Mouse (Mus musculus): ENCODE measurements at regions not wholly inside any gene's neighbourhood (a gene's known extent, or its start where the extent isn't known, plus 50 kb on each side); places are given as distances from the start of the nearest gene placed in this dataset.

DNA sequence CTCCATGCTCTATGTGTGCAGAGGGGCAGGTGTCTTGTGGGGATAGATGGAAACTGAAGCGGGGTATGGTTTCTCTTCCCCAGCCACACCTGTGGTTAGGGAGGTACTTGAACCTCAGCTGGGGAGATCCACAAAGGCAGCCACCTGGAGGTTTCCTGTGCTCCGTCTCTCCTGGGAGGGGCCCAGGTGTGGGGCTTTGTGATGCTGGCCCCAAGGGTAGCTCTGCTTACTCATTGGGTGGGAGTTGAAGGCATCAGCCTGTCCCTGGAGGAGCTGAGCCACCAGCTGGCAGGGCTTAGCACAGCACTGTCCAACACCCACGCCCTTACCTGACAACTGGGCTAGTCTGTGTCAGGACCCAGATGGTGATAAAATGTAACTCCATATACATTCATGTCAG, 81.4 kb downstream of the Lhx2 start:
- no peak for DNase-seq

DNA sequence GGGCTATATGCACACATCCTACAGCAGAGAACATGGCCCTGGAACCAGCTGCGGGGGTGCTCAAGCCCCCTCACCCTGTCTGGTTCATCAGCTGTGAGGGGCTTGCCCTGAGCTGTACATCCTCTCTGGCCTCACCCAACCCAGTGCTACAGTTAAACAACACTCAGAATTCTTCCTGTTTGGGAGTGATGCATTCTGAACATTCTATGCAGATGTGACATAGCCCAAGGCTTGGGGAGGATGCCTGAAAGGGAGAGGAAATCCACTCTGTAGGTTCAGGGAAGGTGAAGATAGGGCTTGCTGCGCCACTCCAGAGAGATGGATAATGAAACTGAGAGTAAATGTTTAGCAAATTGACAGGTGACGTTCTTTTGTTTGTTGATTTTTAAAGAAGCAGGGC, 83.3 kb downstream of the Lhx2 start:
- DNase-seq: no peak

DNA sequence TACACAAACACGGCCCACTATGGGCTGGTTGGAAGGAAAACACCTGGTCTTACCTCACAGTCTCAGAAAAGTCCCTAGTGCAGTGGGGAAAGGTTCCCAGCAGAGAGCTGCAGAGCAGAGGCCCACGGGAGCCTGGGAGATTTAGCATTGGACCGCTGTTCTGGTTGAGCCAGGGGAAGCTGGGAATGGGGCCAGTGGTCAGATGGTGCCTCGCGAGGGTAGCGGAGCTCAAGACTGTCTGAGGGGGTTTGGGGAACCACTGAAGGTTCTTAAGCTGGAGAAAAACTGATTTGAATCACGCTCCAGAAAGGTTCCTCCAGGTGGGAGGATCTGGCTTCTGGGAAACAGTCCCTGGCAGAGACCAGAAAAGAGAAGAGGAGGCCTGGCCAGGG, 84.8 kb downstream of the Lhx2 start:
- peak; percentile 84 to 85 for DNase-seq

DNA sequence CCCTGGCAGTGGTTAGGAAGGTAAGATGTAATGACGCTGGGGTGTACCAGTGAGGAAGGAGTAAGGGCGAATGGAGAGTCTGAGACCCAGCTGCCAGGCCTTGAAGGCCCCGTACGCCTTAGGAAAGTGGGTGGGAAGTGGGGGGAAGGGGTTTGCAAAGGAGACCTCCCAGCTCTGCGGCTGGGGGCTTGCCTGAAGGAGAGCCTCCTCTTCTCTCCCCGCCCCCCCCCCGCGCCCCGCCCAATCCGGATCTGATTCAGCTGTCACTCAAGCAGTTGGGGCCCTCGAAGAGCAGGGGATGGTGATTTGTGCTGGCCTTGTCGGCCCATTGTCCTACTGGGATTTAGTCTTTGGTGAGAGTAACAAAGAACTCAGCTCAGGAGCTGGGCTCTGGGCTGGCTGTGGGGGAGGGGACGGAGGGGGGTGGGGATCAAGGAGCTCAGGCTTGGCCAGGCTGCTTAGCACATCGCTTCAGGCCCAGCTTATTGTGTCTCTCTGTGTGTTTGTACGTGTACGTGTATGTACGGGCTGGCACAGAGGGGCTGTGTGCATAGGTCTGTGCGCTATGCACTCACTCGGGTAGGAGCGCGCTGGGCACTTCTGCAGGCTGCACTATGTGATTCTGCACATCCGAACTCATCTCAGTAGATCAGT, 85.3 kb downstream of the Lhx2 start:
- DNase-seq: peak; percentile 34 to 57

DNA sequence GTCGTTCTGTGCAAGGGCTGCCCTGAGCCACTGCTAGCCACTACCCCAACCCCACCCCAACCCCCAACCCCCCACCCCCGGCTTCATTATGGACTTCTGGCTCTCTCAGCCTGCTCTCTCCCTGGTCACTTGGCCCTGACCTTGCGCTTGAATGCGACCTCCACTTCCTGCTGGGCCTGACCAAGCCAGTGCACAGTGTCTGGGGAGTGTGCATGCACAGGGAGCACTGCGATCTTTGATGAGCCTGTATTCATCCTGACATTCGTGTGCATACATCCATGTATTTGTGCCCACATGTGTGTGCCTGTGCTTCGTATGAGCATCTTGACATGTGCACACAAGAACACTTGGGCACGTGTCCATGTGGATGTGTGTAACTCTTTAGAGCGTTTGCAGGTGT, 85.9 kb downstream of the Lhx2 start:
- peak in 1 of 2 experiments; percentile 16 for DNase-seq

DNA sequence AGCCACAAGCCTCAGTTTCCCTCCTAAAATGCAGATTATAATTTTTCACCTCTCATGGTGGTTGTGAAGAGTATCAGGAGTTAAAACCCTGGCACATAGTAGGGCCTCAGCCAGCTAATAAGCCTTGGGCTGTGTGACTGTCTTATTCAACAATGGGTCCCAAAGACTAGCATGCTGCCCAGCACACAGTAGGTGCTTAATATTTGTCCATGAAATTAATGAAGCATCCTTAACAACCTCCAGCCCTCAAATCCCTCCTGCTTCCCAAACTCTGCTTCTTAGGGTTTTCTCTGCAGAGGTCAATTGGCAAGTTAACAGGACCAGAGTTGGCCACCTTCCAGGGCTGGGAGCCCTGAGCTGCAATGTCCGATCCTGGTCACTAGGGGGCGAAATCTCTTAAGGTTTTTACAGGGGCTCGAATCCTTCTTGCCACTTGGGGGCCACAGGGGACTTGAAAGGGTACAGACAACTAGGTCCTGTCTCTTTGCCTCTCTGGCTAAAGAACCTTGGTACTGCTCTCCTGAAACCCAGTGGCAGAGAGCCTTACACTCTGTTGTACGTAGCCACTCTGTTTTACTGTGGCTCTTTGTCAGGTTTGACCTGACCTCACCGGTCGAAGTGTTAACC, 81.6 kb upstream of the Nek6 start:
- peak; percentile 82 to 84 for DNase-seq

DNA sequence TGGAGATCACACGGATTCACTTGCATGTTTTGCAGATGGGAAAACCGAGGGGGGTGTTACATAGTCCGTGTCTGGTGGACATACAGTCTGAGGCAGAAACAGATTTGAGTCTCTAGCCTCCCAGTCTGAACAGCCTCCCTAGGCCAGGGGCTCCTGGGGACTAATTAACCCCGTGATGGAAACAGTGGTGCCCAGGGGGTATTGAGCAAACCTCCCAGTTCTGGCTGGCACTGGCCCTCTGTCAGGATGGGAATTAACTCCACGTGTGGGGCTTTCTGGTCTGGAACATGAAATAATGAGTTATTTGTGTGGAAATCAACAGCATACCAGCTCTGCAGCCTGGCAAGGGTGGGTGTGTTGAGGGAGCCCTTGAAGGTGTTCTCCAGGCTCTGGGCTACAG, 79.9 kb upstream of the Nek6 start:
- no peak for DNase-seq

DNA sequence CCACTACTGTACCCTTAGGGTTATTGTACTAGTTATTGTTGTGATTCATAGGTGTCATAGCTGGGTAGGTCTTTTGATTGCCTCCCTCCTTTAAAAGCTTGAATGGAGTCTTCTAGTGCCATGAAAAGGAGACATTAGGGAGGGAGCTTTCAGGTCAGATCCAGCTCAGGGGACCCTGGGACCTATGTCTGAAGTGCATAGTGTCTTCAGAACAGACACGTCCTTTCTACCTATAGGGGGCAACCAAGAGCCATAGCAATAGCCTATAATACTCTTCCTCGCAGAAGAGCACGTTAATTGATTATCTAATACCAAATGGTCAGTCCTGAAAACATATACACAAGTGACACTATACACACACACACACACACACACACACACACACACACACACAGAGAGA, 77.7 kb upstream of the Nek6 start:
- peak; percentile 44 to 46 for DNase-seq

DNA sequence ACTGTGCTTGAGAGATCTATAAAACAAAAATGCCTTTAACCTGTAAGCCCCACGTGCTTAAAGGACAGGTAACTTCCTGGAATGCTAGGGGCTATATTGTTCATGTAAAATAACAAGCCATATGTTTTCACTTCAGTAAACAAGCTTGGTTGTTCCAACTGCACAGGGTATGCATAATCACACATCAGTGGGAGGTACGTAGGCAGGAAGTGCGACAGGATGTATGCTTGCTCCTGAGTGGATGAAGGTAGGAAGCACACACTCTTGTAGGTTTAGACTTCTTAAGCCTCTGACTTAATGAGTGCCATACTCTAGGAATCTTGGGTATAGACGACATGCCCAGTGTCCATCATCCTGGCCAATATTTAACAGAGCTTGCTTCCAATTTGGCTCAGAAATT, 74.7 kb upstream of the Nek6 start:
- DNase-seq: no peak

DNA sequence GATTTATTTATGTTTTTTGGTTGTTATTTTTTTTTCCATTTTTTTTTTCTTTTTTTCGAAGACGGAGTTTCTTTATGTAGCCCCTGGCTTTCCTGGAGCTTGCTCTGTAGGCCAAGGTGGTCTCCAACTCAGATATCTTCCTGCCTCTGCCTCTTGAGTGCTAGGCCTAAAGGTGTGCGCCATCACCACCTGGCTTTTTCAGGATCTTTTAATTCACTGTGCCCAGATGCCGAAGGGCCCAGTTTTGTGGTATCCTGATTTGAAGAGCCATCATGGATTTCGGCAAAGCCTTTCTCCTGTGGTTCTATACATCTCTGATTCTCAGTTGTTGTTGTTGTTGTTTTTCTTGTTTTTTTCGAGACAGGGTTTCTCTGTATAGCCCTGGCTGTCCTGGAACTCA, 72.3 kb upstream of the Nek6 start:
- no peak for DNase-seq

DNA sequence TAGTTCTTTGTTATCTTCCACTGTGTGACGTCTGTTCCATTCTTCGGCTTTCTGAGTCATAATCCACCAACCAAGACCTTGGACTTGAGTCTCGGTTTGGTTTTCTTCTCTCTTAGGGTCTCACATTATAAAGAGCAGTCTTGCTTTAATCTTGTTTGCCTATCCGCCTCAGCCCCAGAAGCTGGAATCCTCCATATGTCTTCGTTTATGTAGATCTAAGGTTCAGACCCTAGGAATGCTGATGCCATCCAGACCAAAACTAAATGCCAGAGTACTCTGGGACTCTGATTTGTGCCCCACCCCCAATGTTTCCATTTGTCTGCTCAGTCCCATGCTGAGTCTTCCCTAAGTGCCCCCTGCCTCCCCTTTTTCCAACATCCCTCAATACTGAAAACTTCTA, 71.5 kb upstream of the Nek6 start:
- no peak for DNase-seq

DNA sequence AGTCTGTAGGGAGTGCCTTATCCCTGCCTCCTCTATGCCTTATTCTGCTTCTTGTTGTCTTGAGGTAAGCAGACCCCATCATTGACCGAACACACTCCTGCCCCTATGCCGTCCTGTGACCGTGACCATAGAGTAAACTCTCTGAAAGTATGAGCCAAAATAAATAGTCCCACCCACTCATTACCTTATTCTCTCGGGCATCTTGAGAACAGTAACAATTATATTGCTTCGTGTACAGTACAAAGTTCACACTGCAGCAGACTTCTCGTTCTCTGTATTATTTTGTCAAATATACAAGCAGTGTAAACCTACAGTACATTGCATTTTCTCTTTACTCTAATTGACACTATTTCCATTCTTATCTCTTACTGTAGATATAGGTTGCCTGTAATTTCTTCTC, 62.4 kb upstream of the Nek6 start:
- DNase-seq: no peak

DNA sequence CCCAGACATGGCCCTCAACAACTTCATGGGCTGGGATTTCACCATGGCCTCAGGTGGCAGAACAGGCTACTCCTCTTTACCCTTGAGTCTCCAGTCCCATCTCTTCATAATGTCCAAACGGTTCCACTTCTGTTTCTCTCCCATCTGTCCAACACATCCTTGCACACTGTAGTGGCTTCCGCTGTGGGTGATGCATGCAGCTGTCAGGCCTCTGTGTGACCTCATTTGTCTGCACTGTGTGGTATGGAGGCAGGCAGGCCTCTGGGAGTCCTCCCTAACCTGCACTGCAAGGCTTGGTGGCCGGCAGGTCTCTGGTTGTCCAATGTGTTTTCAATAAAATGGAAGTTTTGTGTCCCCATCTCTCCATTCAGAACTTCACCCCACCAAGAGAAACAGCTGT, 54.9 kb upstream of the Nek6 start:
- DNase-seq: no peak

DNA sequence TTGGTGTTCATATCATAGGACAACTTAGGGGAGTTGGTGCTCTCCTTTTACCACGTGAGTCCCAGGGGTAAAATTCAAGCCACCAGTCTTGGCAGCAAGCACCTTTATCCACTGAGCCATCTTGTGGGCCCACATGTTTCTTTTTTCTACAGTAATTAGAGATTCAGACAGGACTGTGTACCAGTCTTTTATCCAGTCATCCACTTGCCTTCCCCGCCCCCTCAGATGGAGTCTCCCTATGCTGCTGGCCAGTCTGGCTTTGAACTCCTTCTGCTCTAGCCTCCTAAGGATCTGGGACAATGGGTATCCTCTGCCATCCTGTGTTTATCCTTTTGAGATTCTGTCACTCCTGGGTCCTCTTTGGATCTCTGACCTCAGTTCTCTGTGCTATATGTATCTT, 51.1 kb upstream of the Nek6 start:
- peak in 1 of 2 experiments; percentile 10 for DNase-seq

DNA sequence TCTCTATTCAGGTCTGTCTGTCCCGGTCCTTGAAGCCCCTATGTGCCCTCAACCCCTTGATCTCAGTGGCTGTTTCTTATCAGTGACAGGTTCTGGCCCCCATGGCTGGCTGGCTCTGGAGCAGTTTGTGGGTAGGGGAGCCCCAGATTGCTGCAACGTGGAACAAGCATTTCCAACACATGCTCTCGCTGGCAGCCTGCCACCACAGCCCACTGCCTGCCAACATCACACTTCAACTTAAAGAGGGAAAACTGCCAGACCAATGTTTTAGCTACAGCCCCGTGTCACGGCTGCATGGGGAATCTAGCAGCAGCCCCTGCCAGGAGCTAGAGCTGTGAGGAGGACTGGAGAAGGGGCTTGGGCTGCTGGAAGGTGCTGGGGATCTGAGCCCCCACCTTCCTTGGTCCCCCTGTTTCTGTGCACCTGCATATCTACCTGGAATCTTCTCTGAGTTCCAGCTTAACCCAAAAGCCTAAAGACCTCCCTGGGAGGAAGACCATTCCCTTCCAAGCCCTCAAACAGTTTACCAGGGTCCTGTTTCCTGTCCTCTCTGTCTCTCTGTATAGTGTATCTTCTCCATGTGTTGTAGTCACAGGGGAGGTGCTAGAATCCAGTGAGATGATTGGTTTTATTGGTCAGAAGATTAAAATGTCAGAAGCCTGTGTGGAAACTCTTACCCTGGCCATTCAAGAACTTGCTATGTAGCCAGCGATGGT, 50.5 kb upstream of the Nek6 start:
- DNase-seq: peak; percentile 72 to 75
